Mouse (Mus musculus) thymus, postnatal 36 days (tissue): ENCODE results near the gene Cdc27.
"Not testable (repeated sequence)": the region's sequence is repeated elsewhere in the genome, so short reads cannot be mapped to it uniquely, and the experiment has no call there.

Experiments
- DNase-seq, 2 experiments: peaks; one replicate each; pipeline ENCODE4 v3.0.0; 2022; ENCODE audit warnings: mixed read lengths in 2 of 2

Cdc27 gene

GRCm38 (mm10) chr11:104550406-104550974 is at the start of gene Cdc27, which contains the start of gene Myl4:
Cdc27 (minus strand) TSS chr11:104550620.
Myl4 (plus strand) TSS chr11:104550663.
- peak; percentile 99 to 100 for DNase-seq

GRCm38 (mm10) chr11:104599265-104599945 is 49.0 kb upstream of the Cdc27 start:
- DNase-seq = no peak

- no peak for DNase-seq
Observed at GRCm38 (mm10) chr11:104596365-104596764, 45.9 kb upstream of the Cdc27 start.

- DNase-seq = no peak
Observed at GRCm38 (mm10) chr11:104592066-104592835, 41.8 kb upstream of the Cdc27 start.

GRCm38 (mm10) chr11:104590148-104590547 is 39.7 kb upstream of the Cdc27 start:
- DNase-seq = peak; percentile 64 to 72

GRCm38 (mm10) chr11:104589570-104589969 is 39.1 kb upstream of the Cdc27 start:
- DNase-seq = no peak

GRCm38 (mm10) chr11:104588513-104588912 is 38.1 kb upstream of the Cdc27 start:
- DNase-seq = no peak

GRCm38 (mm10) chr11:104587904-104588303 is 37.5 kb upstream of the Cdc27 start:
- DNase-seq = no peak

- no peak for DNase-seq
Observed at GRCm38 (mm10) chr11:104585495-104585894, 35.1 kb upstream of the Cdc27 start.

GRCm38 (mm10) chr11:104582630-104583364 is 32.4 kb upstream of the Cdc27 start:
- DNase-seq = no peak

- no peak for DNase-seq
Observed at GRCm38 (mm10) chr11:104582308-104582606, 31.8 kb upstream of the Cdc27 start.

GRCm38 (mm10) chr11:104581446-104582307 is 31.3 kb upstream of the Cdc27 start:
- DNase-seq = peak; percentile 33 to 42

GRCm38 (mm10) chr11:104580606-104581005 is 30.2 kb upstream of the Cdc27 start:
- no peak for DNase-seq

GRCm38 (mm10) chr11:104580091-104580490 is 29.7 kb upstream of the Cdc27 start:
- no peak for DNase-seq

- DNase-seq = no peak
Observed at GRCm38 (mm10) chr11:104579575-104579974, 29.2 kb upstream of the Cdc27 start.

- no peak for DNase-seq
Observed at GRCm38 (mm10) chr11:104579084-104579483, 28.7 kb upstream of the Cdc27 start.

- no peak for DNase-seq
Observed at GRCm38 (mm10) chr11:104578074-104578473, 27.7 kb upstream of the Cdc27 start.

GRCm38 (mm10) chr11:104576772-104577612 is 26.6 kb upstream of the Cdc27 start:
- DNase-seq = no peak

GRCm38 (mm10) chr11:104572566-104572965 is 22.1 kb upstream of the Cdc27 start:
- DNase-seq = no peak

- DNase-seq = no peak
Observed at GRCm38 (mm10) chr11:104572091-104572490, 21.7 kb upstream of the Cdc27 start.

GRCm38 (mm10) chr11:104571373-104571772 is 21.0 kb upstream of the Cdc27 start:
- not testable (repeated sequence) for DNase-seq
